23 mouse cellular contexts compared by ENCODE assay signal in genomic region chr2:98123441-98123840, GRCm38 (mm10).
A peak's percentile ranks its signal among the peaks of the same experiment; 100 is the strongest.
DNase-seq lines count a peak whose midpoint lies in the region; ATAC-seq lines count a peak whose summit lies in the region.
"Had no signal": no experiment of that assay in that cellular context is flagged by ENCODE, and none has a peak within 500 bp of the region (broad histone marks: within the 10 kb centered on the region; RNA-seq: fewer than 3 reads in every experiment).

No protein-coding gene starts in this region.

- WGBS in forebrain, embryonic 10.5 days, result 77% methylated on average over 2 of the region's 2 CpGs
- 69% methylated on average over 2 of the region's 2 CpGs for WGBS in forebrain, embryonic 13.5 days

- no peaks in the 10 kb centered on the region for H3K9me3 ChIP-seq in forebrain, embryonic 10.5 days
- no peaks in the 10 kb centered on the region for H3K9me3 ChIP-seq in forebrain, embryonic 13.5 days (replicated peaks)
- H3K9me3 ChIP-seq: heart, embryonic 13.5 days; liver, embryonic 13.5 days; midbrain, embryonic 12.5 days had no signal

- H3K36me3 ChIP-seq in forebrain, embryonic 10.5 days (replicated peaks), result no peaks in the 10 kb centered on the region
- no peaks in the 10 kb centered on the region for H3K36me3 ChIP-seq in forebrain, embryonic 13.5 days (ENCODE audit: poor library complexity, severe bottlenecking)
- H3K36me3 ChIP-seq: heart, embryonic 13.5 days; liver, embryonic 13.5 days; midbrain, embryonic 12.5 days had no signal

- H3K27ac ChIP-seq in forebrain, embryonic 10.5 days, result no peak overlapping the region
- no peak overlapping the region for H3K27ac ChIP-seq in forebrain, embryonic 13.5 days
- H3K27ac ChIP-seq: heart, embryonic 13.5 days; hindbrain, postnatal 0 days; liver, embryonic 13.5 days; midbrain, embryonic 12.5 days had no signal

- no peaks in the 10 kb centered on the region for H3K4me1 ChIP-seq in forebrain, embryonic 10.5 days
- no peaks in the 10 kb centered on the region for H3K4me1 ChIP-seq in forebrain, embryonic 13.5 days
- H3K4me1 ChIP-seq: heart, embryonic 13.5 days; liver, embryonic 13.5 days; midbrain, embryonic 12.5 days had no signal

- no peak overlapping the region for H3K4me2 ChIP-seq in forebrain, embryonic 13.5 days
- H3K4me2 ChIP-seq: heart, embryonic 13.5 days; liver, embryonic 13.5 days; midbrain, embryonic 12.5 days had no signal

- no peak for ATAC-seq in forebrain, embryonic 13.5 days
- ATAC-seq: activated CD4-positive, CD25-positive, alpha-beta regulatory T cell, adult 4 months; hindbrain, postnatal 0 days; intestine, embryonic 16.5 days had no signal

- H3K9ac ChIP-seq in forebrain, embryonic 13.5 days, result no peak overlapping the region
- H3K9ac ChIP-seq: heart, embryonic 13.5 days; liver, embryonic 13.5 days; midbrain, embryonic 12.5 days had no signal

- no peaks in the 10 kb centered on the region for H3K27me3 ChIP-seq in forebrain, embryonic 10.5 days (ENCODE audit: poor library complexity, severe bottlenecking)
- H3K27me3 ChIP-seq in forebrain, embryonic 13.5 days, result no peaks in the 10 kb centered on the region
- H3K27me3 ChIP-seq: heart, embryonic 13.5 days; liver, embryonic 13.5 days; midbrain, embryonic 12.5 days had no signal

- intact Hi-C loops in left cerebral cortex, postnatal 4 days (cut with DNase I), result no loop called here

- DNase-seq in left cerebral cortex, adult 11 months (ENCODE audit: low spot score), result peak; percentile 61
- no peak for DNase-seq in left cerebral cortex, postnatal 4 days
- DNase-seq in layer of hippocampus, adult 9-10 months (ENCODE audit: low spot score), result peak; percentile 13
- peak; percentile 17 to 35 for DNase-seq in left cerebral cortex, adult 18-20 months (ENCODE audit: low spot score in 2 of 2)
- peak; percentile 15 to 67 for DNase-seq in right cerebral cortex, postnatal 36 days (ENCODE audit: low spot score in 2 of 2)
- DNase-seq in forebrain, embryonic 10.5 days (ENCODE audit: extremely low spot score, low spot score), result no peak
- DNase-seq: adrenal gland, adult 8-10 months; cerebellum, adult 18-20 months; cerebellum, postnatal 14 days; gastrocnemius, postnatal 25 days; heart, adult 18-20 months; heart, postnatal 14 days; kidney, adult 9 months; kidney, postnatal 25 days; liver, embryonic 13.5 days; lung, adult 2 months; lung, postnatal 14 days had no signal

- no peak overlapping the region for H3K4me3 ChIP-seq in forebrain, embryonic 10.5 days
- H3K4me3 ChIP-seq in forebrain, embryonic 13.5 days, result no peak overlapping the region
- H3K4me3 ChIP-seq: heart, embryonic 13.5 days; liver, embryonic 13.5 days; midbrain, embryonic 12.5 days had no signal

Comparison
In these comparisons a context has a peak if more than half of its experiments do, and no peak if none do; other contexts are left out.
1. DNase-seq: peak in left cerebral cortex, adult 11 months (single experiment), layer of hippocampus, adult 9-10 months (single experiment), left cerebral cortex, adult 18-20 months (2 of 2) and right cerebral cortex, postnatal 36 days (2 of 2); none in left cerebral cortex, postnatal 4 days (single experiment) and forebrain, embryonic 10.5 days (single experiment).